Mouse (Mus musculus) liver, adult (tissue): ENCODE data around the gene Zfp784.
A peak's percentile ranks its signal among the peaks of the same experiment; 100 is the strongest.

Experiments
- GATA4 ChIP-seq: IDR thresholded peaks from 2 replicates; pipeline ENCODE4 v1.6.1; 2014; ENCODE audit warnings: mild to moderate bottlenecking, low read length; ENCODE audit not compliant: insufficient replicate concordance

The Zfp784 gene

GRCm38 (mm10) chr7:5060944-5061773 is 22.9 kb upstream of the Zfp784 start:
- TF ChIP-seq GATA4 = peak; percentile 46; the same call in 1 of the 2 replicates

- TF ChIP-seq GATA4 = no peak
Observed at GRCm38 (mm10) chr7:5060239-5060731, 22.0 kb upstream of the Zfp784 start.

- no peak for TF ChIP-seq GATA4
Observed at GRCm38 (mm10) chr7:5059421-5059820, 21.2 kb upstream of the Zfp784 start.

- no peak for TF ChIP-seq GATA4
Observed at GRCm38 (mm10) chr7:5058631-5059030, 20.4 kb upstream of the Zfp784 start.

- TF ChIP-seq GATA4 = no peak
Observed at GRCm38 (mm10) chr7:5057804-5058203, 19.6 kb upstream of the Zfp784 start.

GRCm38 (mm10) chr7:5057381-5057780 is 19.1 kb upstream of the Zfp784 start:
- no peak for TF ChIP-seq GATA4

GRCm38 (mm10) chr7:5056651-5057263 is 18.5 kb upstream of the Zfp784 start:
- TF ChIP-seq GATA4 = no peak

GRCm38 (mm10) chr7:5053456-5054179 is 15.4 kb upstream of the Zfp784 start:
- no peak for TF ChIP-seq GATA4

- no peak for TF ChIP-seq GATA4
Observed at GRCm38 (mm10) chr7:5052931-5053343, 14.7 kb upstream of the Zfp784 start.

- TF ChIP-seq GATA4 = no peak
Observed at GRCm38 (mm10) chr7:5052438-5052837, 14.2 kb upstream of the Zfp784 start.

GRCm38 (mm10) chr7:5051193-5052192 is 13.2 kb upstream of the Zfp784 start, which contains the start of gene Zfp580:
Gene Zfp580 (plus strand): TSS chr7:5051538.
- no peak for TF ChIP-seq GATA4

- no peak for TF ChIP-seq GATA4
Observed at GRCm38 (mm10) chr7:5047313-5047712, 9.1 kb upstream of the Zfp784 start.

GRCm38 (mm10) chr7:5046112-5046511 is 7.9 kb upstream of the Zfp784 start:
- TF ChIP-seq GATA4 = no peak

GRCm38 (mm10) chr7:5044981-5045380 is 6.7 kb upstream of the Zfp784 start:
- TF ChIP-seq GATA4 = no peak
